Mouse (Mus musculus) urinary bladder, postnatal 4 days (tissue): ENCODE measurements at regions not wholly inside any gene's neighbourhood (a gene's known extent, or its start where the extent isn't known, plus 50 kb on each side); places are given as distances from the start of the nearest gene placed in this dataset.

Source experiments
- DNase-seq, 2 experiments: peaks; one replicate each; pipeline ENCODE4 v3.0.0; 2021 to 2022; ENCODE audit warnings: low spot score in 2 of 2

- DNase-seq: no peak
Observed at GRCm38 (mm10) chr7:117734994-117735698, 354.4 kb downstream of the Xylt1 start.

GRCm38 (mm10) chr7:117729067-117729466, 348.3 kb downstream of the Xylt1 start:
- no peak for DNase-seq
